Mouse (Mus musculus): ENCODE results near the gene Foxp1. TPM values are rescaled to one million over a fixed set of nuclear protein-coding genes. Genes with fewer than 3 reads are reported as not detected.

Foxp1 gene
- polyA plus RNA-seq, 1 experiment from 2014 or later, result 18.9 TPM

GRCm38 (mm10) chr6:99327721-99328120, 194.8 kb downstream of the Foxp1 start:
- ATAC-seq (no peak), DNase-seq (no peak)
- TF ChIP-seq CTCF (IDR thresholded peaks at IDR 0.05; ENCODE audit: low read depth) (no peak), EP300 (IDR thresholded peaks at IDR 0.05; ENCODE audit: low read depth) (no peak)
- no peaks in the 10 kb centered on the region for H3K36me3 ChIP-seq (replicated peaks; ENCODE audit: insufficient read depth, low read length)
- peaks cover 7% of the 10 kb centered on the region for H3K4me1 ChIP-seq (ENCODE audit: insufficient read depth)
- no peak overlapping the region for H3K9ac ChIP-seq (replicated peaks)
- 83% methylated on average over 11 of the region's 11 CpGs for WGBS (ENCODE audit: insufficient replicate concordance)
- no peaks in the 10 kb centered on the region for H3K27me3 ChIP-seq (ENCODE audit: insufficient read depth, low read length)
- H3K4me3 ChIP-seq (ENCODE audit: low read depth, low read length), result no peak overlapping the region
- H3K4me2 ChIP-seq (ENCODE audit: low read depth, low read length), result no peak overlapping the region
- no peaks in the 10 kb centered on the region for H3K9me3 ChIP-seq (ENCODE audit: low read length)
- no peak overlapping the region for H3K27ac ChIP-seq (ENCODE audit: low read depth)

- no peaks in the 10 kb centered on the region for H3K36me3 ChIP-seq (replicated peaks; ENCODE audit: insufficient read depth, low read length)
- ATAC-seq (no peak), DNase-seq (no peak)
- 87% methylated on average over 2 of the region's 2 CpGs for WGBS (ENCODE audit: insufficient replicate concordance)
- peaks cover 7% of the 10 kb centered on the region for H3K4me1 ChIP-seq (ENCODE audit: insufficient read depth)
- no peak overlapping the region for H3K4me3 ChIP-seq (ENCODE audit: low read depth, low read length)
- no peaks in the 10 kb centered on the region for H3K27me3 ChIP-seq (ENCODE audit: insufficient read depth, low read length)
- no peak overlapping the region for H3K9ac ChIP-seq (replicated peaks)
- no peak overlapping the region for H3K27ac ChIP-seq (ENCODE audit: low read depth)
- H3K4me2 ChIP-seq (ENCODE audit: low read depth, low read length), result no peak overlapping the region
- H3K9me3 ChIP-seq (ENCODE audit: low read length), result no peaks in the 10 kb centered on the region
- TF ChIP-seq EP300 (IDR thresholded peaks at IDR 0.05; ENCODE audit: low read depth) (no peak), CTCF (IDR thresholded peaks at IDR 0.05; ENCODE audit: low read depth) (no peak)
These were observed 196.6 kb downstream of the Foxp1 start for GRCm38 (mm10) chr6:99325881-99326280.

GRCm38 (mm10) chr6:99325461-99325860, 197.1 kb downstream of the Foxp1 start:
- H3K9me3 ChIP-seq (ENCODE audit: low read length), result no peaks in the 10 kb centered on the region
- no peak for DNase-seq
- no peaks in the 10 kb centered on the region for H3K36me3 ChIP-seq (replicated peaks; ENCODE audit: insufficient read depth, low read length)
- no peak for TF ChIP-seq CTCF (IDR thresholded peaks at IDR 0.05; ENCODE audit: low read depth)
- no peak for TF ChIP-seq EP300 (IDR thresholded peaks at IDR 0.05; ENCODE audit: low read depth)
- no peak overlapping the region for H3K27ac ChIP-seq (ENCODE audit: low read depth)
- H3K4me3 ChIP-seq (ENCODE audit: low read depth, low read length), result no peak overlapping the region
- no peak overlapping the region for H3K4me2 ChIP-seq (ENCODE audit: low read depth, low read length)
- no peaks in the 10 kb centered on the region for H3K27me3 ChIP-seq (ENCODE audit: insufficient read depth, low read length)
- peaks cover 7% of the 10 kb centered on the region for H3K4me1 ChIP-seq (ENCODE audit: insufficient read depth)
- no peak for ATAC-seq
- no peak overlapping the region for H3K9ac ChIP-seq (replicated peaks)
- 83% methylated on average over 5 of the region's 5 CpGs for WGBS (ENCODE audit: insufficient replicate concordance)

GRCm38 (mm10) chr6:99322132-99322904, 200.2 kb downstream of the Foxp1 start:
- no peaks in the 10 kb centered on the region for H3K36me3 ChIP-seq (replicated peaks; ENCODE audit: insufficient read depth, low read length)
- no peaks in the 10 kb centered on the region for H3K27me3 ChIP-seq (ENCODE audit: insufficient read depth, low read length)
- no peak for DNase-seq
- H3K27ac ChIP-seq (ENCODE audit: low read depth), result no peak overlapping the region
- no peak for TF ChIP-seq EP300 (IDR thresholded peaks at IDR 0.05; ENCODE audit: low read depth)
- TF ChIP-seq CTCF (IDR thresholded peaks at IDR 0.05; ENCODE audit: low read depth), result no peak
- H3K4me1 ChIP-seq (ENCODE audit: insufficient read depth), result no peaks in the 10 kb centered on the region
- WGBS (ENCODE audit: insufficient replicate concordance), result 72% methylated on average over 8 of the region's 8 CpGs
- no peak overlapping the region for H3K9ac ChIP-seq (replicated peaks)
- no peak for ATAC-seq
- no peaks in the 10 kb centered on the region for H3K9me3 ChIP-seq (ENCODE audit: low read length)
- H3K4me2 ChIP-seq (ENCODE audit: low read depth, low read length), result no peak overlapping the region
- no peak overlapping the region for H3K4me3 ChIP-seq (ENCODE audit: low read depth, low read length)

- H3K9me3 ChIP-seq (ENCODE audit: low read length), result no peaks in the 10 kb centered on the region
- TF ChIP-seq CTCF (IDR thresholded peaks at IDR 0.05; ENCODE audit: low read depth), result no peak
- no peak for TF ChIP-seq EP300 (IDR thresholded peaks at IDR 0.05; ENCODE audit: low read depth)
- H3K4me2 ChIP-seq (ENCODE audit: low read depth, low read length), result no peak overlapping the region
- no peaks in the 10 kb centered on the region for H3K36me3 ChIP-seq (replicated peaks; ENCODE audit: insufficient read depth, low read length)
- WGBS (ENCODE audit: insufficient replicate concordance), result 82% methylated on average over 8 of the region's 8 CpGs
- H3K27ac ChIP-seq (ENCODE audit: low read depth), result no peak overlapping the region
- no peaks in the 10 kb centered on the region for H3K27me3 ChIP-seq (ENCODE audit: insufficient read depth, low read length)
- ATAC-seq (no peak), DNase-seq (no peak)
- H3K4me3 ChIP-seq (ENCODE audit: low read depth, low read length), result no peak overlapping the region
- H3K9ac ChIP-seq (replicated peaks), result no peak overlapping the region
- H3K4me1 ChIP-seq (ENCODE audit: insufficient read depth), result no peaks in the 10 kb centered on the region
These were observed 202.1 kb downstream of the Foxp1 start for GRCm38 (mm10) chr6:99320444-99320843.

- H3K27me3 ChIP-seq (ENCODE audit: insufficient read depth, low read length), result no peaks in the 10 kb centered on the region
- TF ChIP-seq CTCF (IDR thresholded peaks at IDR 0.05; ENCODE audit: low read depth) (peak; percentile 22; the same call in 1 of the 2 replicates), EP300 (IDR thresholded peaks at IDR 0.05; ENCODE audit: low read depth) (no peak)
- no peak overlapping the region for H3K4me2 ChIP-seq (ENCODE audit: low read depth, low read length)
- no peak overlapping the region for H3K4me3 ChIP-seq (ENCODE audit: low read depth, low read length)
- no peak overlapping the region for H3K27ac ChIP-seq (ENCODE audit: low read depth)
- H3K9me3 ChIP-seq (ENCODE audit: low read length), result no peaks in the 10 kb centered on the region
- ATAC-seq (no peak), DNase-seq (no peak)
- no peak overlapping the region for H3K9ac ChIP-seq (replicated peaks)
- H3K4me1 ChIP-seq (ENCODE audit: insufficient read depth), result no peaks in the 10 kb centered on the region
- 86% methylated on average over 19 of the region's 19 CpGs for WGBS (ENCODE audit: insufficient replicate concordance)
- no peaks in the 10 kb centered on the region for H3K36me3 ChIP-seq (replicated peaks; ENCODE audit: insufficient read depth, low read length)
These were observed 202.8 kb downstream of the Foxp1 start for GRCm38 (mm10) chr6:99319415-99320405.
